Mouse (Mus musculus): ENCODE results near the gene Tnrc6c. TPM values are rescaled to one million over a fixed set of nuclear protein-coding genes. Genes with fewer than 3 reads are reported as not detected.

Gene Tnrc6c
- polyA plus RNA-seq, 1 experiment from 2014 or later = 14.1 TPM

DNA sequence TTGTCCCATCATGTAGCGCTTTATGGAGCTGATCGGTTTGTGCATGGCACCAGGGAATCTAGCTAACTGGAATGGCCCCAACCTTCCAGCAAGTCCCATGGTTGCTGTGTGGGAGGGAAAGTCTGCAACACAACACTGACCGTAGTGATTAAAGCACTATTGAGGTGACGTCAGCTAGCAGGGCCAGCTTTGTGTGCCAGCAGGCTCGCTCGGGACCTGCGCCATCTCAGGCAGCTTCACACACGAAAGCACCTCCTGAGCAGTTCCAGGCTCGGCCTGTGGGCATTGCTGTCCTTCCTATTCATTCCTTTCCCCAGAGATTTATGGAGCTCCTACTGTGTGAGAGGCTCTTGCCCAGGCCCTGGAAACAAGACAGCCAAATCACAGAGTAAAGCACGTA is 10.8 kb upstream of the Tnrc6c start:
- no peak for DNase-seq (ENCODE audit: low spot score)
- peaks cover 17% of the 10 kb centered on the region for H3K4me1 ChIP-seq
- no peak overlapping the region for H3K27ac ChIP-seq
- H3K9me3 ChIP-seq (replicated peaks) = no peaks in the 10 kb centered on the region
- no peaks in the 10 kb centered on the region for H3K36me3 ChIP-seq
- 69% methylated on average over 10 of the region's 10 CpGs for WGBS
- peaks cover 3% of the 10 kb centered on the region; the same call in 1 of the 2 replicates for H3K27me3 ChIP-seq (ENCODE audit: low read depth, poor library complexity, severe bottlenecking)
- no peak overlapping the region for H3K4me3 ChIP-seq

DNA sequence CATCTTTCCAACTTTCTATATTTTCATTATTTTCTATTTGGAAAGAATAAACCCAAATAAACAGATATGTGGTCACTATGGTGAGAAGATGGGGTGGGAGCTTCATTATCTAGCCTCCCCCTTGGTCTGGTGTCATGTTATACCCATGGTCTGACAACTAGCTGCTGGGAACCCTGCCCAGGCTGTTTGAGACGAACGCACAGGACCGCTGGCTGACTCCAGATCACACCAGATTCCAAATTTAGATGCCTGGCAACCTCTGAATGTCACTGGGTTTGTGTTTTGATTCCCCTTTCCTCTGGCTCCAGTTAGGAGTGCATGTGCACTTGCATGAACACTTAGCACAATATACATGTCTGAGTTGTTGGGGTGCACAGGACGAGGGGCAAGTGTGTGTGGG is 7.3 kb upstream of the Tnrc6c start:
- Histone ChIP-seq H3K4me1 (peaks cover 4% of the 10 kb centered on the region; the same call in 1 of the 2 replicates), H3K9me3 (replicated peaks) (no peaks in the 10 kb centered on the region), H3K36me3 (no peaks in the 10 kb centered on the region), H3K4me3 (no peak overlapping the region), H3K27ac (no peak overlapping the region), H3K27me3 (ENCODE audit: low read depth, poor library complexity, severe bottlenecking) (peaks cover 14% of the 10 kb centered on the region)
- WGBS = 93% methylated on average over 4 of the region's 4 CpGs
- no peak for DNase-seq (ENCODE audit: low spot score)

DNA sequence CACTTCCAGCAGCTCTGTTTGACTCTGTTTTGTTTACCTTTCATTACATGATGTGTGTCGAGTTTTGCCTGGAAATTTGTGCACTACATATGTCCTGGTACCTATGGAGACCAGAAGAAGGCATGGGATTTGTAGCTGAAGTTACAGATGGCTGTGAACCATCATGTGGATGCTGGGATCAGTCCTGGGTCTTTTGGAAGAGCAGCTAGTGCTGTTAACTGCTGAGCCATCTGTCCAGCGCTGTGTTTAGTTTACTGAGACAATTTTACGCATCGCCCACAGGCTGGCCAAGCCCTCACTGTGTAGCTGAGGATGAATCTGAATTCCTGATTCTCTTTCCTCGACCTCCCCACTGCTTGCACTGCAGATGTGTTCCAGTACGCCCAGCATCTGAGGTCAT is 6.1 kb upstream of the Tnrc6c start:
- Histone ChIP-seq H3K4me3 (no peak overlapping the region), H3K27ac (no peak overlapping the region), H3K4me1 (peaks cover 3% of the 10 kb centered on the region), H3K27me3 (ENCODE audit: low read depth, poor library complexity, severe bottlenecking) (peaks cover 26% of the 10 kb centered on the region), H3K36me3 (no peaks in the 10 kb centered on the region), H3K9me3 (replicated peaks) (no peaks in the 10 kb centered on the region)
- 77% methylated on average over 6 of the region's 6 CpGs for WGBS
- DNase-seq (ENCODE audit: low spot score) = no peak

DNA sequence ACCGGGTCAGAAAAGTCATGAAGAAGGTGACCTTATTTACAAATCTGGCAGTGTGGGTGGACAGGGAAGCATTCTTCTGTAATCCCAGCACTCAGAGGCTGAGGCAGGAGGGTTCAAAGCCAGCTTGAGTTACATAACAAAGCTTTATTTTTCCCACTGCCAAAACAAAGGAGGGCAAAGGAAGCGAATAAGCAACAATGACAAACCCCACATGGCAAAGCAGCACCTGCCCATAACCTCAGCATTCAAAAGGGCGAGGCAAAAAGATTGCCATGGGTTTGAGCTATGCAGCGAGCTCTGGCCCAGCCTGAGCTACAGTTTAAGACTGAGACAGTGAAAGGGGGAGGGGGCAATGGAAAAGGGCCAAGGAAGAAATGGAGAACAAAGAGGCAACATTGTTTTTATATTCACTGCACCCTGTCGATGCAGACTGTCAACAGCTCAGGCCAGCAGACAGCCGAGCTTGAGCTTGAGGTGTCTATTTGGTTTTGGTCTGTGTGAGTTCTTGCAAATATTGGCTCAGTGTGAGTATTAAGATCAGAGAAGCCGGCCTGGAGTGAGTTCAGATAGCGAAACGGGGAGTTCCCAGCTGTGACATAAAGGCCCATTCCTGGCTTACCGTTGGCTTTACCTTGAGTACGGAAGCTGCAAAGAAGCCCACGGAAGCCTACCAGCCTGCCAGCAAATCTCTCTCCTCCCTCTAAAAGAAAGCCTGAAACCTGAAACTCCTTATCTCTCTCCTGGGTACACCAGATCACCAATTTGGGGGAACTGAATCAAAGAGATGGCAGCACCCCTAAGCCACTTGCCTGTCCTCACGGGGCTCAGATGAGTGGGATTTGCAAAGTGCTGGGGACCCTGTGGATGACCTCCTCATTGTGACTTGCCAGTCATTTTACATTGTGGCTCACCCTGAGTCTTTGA is 3.1 kb upstream of the Tnrc6c start:
- H3K27me3 ChIP-seq (ENCODE audit: low read depth, poor library complexity, severe bottlenecking) = peaks cover 30% of the 10 kb centered on the region
- H3K36me3 ChIP-seq = no peaks in the 10 kb centered on the region
- H3K4me3 ChIP-seq = no peak overlapping the region
- DNase-seq (ENCODE audit: low spot score) = no peak
- peaks cover 16% of the 10 kb centered on the region for H3K4me1 ChIP-seq
- H3K27ac ChIP-seq = no peak overlapping the region
- H3K9me3 ChIP-seq (replicated peaks) = no peaks in the 10 kb centered on the region
- WGBS = 81% methylated on average over 13 of the region's 13 CpGs

DNA sequence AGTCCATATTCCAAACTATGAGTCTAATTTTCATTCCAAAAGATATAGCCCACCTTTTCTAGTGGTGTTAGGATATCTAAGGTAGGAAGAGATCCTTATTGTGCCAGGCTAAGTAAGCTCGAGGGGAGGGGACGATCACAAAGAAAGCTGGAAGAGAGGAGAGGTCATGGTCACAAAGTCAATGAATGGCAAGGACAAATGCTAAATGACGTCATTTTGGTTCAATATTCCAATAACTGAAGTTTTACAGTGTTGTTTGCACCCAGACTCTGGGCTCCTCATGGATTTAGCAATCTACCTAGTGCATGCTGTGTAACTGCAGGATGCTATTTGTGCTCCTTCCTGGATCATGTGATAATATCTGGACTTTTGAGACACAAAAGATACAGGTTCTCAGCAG is 1.2 kb upstream of the Tnrc6c start:
- Histone ChIP-seq H3K9me3 (replicated peaks) (no peaks in the 10 kb centered on the region), H3K4me3 (peak overlapping the region; percentile 97; the same call in 1 of the 2 replicates), H3K27ac (no peak overlapping the region), H3K36me3 (no peaks in the 10 kb centered on the region), H3K4me1 (peaks cover 29% of the 10 kb centered on the region), H3K27me3 (ENCODE audit: low read depth, poor library complexity, severe bottlenecking) (peaks cover 30% of the 10 kb centered on the region)
- 74% methylated on average over 3 of the region's 3 CpGs for WGBS
- no peak for DNase-seq (ENCODE audit: low spot score)

DNA sequence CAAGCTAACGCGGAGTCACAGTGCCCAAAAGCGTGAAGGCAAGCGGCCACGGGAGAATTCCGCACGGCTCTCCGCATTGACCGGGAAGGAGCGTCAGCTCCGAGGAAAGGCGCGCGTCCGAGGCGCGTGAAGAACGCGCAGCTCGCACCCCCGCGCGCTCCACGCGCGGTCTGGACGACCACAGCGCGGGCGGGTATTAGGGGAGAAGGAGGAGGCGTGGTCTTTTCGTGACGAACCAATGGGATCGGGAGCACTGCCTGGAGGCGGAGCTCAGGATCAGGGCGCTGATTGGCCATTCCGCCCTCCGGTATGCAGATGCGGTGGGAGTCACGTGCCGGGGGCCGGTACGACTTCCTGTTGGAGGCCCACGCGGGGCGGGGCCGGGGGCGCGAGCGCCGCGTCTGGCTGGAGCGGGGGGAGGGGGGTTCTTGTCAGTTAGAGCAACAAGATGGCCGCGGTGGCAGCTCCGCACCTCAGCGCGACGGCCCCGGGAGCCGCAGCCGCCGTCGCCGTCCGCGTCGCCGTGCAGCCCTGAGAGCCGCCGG is 363 bp downstream of the Tnrc6c start:
- H3K4me1 ChIP-seq = peaks cover 29% of the 10 kb centered on the region
- 1% methylated on average over 71 of the region's 71 CpGs for WGBS
- H3K36me3 ChIP-seq = no peaks in the 10 kb centered on the region
- peak; percentile 99 for DNase-seq (ENCODE audit: low spot score)
- H3K4me3 ChIP-seq = peak overlapping the region; percentile 97
- peaks cover 30% of the 10 kb centered on the region for H3K27me3 ChIP-seq (ENCODE audit: low read depth, poor library complexity, severe bottlenecking)
- no peaks in the 10 kb centered on the region for H3K9me3 ChIP-seq (replicated peaks)
- peak overlapping the region; percentile 99 for H3K27ac ChIP-seq

DNA sequence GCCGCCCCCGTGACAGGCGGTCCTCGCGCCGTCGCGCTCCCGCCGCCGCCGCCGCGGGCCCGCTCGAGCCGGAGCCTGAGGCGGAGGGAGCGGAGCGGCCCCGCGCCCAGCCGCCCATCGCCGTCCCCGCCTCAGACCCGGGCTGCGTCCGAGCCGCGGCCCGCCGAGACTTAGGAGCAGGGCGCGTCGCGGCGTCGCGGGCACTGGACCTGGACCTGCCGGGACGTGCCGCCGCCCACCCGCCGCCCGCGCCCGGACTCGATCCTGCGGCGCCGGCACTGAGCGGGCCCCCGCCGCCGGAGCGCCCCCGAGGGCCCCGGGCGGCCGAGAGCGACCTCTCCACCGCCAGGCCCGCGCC is 824 bp downstream of the Tnrc6c start:
- Histone ChIP-seq H3K27me3 (ENCODE audit: low read depth, poor library complexity, severe bottlenecking) (peaks cover 30% of the 10 kb centered on the region), H3K9me3 (replicated peaks) (no peaks in the 10 kb centered on the region), H3K36me3 (no peaks in the 10 kb centered on the region), H3K4me1 (peaks cover 29% of the 10 kb centered on the region), H3K27ac (peak overlapping the region; percentile 99), H3K4me3 (peak overlapping the region; percentile 97)
- 2% methylated on average over 65 of the region's 66 CpGs for WGBS
- no peak for DNase-seq (ENCODE audit: low spot score)

DNA sequence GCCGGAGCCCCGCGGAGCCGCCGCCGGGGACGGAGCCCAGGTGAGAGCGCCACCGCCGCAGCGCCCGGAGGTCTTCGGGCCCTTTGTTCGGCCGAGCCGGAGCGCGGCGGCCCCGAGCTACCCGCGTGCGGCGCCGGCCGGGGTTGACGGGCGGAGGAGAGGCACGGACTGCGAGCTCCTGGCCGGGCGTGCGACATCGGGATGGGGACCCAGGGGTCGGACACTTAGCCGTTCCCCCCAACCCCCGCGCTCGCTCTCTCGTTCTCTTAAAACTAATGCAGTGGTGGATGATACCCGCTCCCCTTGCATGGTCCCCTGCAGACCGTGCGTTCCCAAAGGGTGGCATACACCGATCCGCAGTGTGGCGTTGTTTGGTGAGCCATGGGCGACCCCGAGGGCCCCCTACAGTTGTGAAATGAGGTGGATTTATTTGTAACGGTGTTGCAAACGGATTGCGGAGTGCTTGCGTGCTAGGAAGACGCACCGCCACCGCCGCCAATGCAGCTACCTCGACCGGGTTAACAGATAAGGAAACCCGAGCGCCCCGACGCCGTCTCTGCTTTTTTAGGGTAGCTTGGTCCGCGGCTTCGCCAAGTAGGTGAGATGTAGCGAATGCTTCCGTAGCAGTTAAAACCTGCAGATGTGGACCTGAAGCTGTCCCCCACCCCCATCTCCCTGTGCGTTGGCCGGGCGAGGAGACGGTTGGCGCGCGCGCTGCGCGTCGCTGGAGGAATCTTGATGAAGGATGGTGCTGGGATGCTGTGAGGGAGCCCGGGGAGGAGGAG is 1.4 kb downstream of the Tnrc6c start:
- peak; percentile 78 for DNase-seq (ENCODE audit: low spot score)
- Histone ChIP-seq H3K9me3 (replicated peaks) (no peaks in the 10 kb centered on the region), H3K36me3 (no peaks in the 10 kb centered on the region), H3K4me3 (peak overlapping the region; percentile 97), H3K27ac (peak overlapping the region; percentile 99), H3K4me1 (peaks cover 29% of the 10 kb centered on the region), H3K27me3 (ENCODE audit: low read depth, poor library complexity, severe bottlenecking) (peaks cover 27% of the 10 kb centered on the region)
- under 1% methylated on average over 77 of the region's 80 CpGs for WGBS

DNA sequence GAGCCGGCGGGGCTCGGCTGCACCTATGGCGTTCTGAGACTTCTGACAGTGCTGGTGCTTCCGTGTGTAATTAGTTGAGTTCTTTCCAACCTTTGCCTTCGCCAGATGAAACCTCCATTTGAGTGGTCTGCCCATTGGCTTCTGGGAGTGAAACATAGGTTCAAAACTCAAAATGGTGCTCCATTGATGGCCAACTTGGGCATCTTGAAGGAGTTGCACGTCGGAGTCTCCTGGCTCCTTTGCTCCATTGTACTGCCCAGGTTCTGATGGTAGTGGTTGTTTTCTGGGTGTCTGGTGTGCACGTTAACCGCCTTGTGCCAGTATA is 1.9 kb downstream of the Tnrc6c start:
- Histone ChIP-seq H3K4me3 (peak overlapping the region; percentile 97), H3K9me3 (replicated peaks) (no peaks in the 10 kb centered on the region), H3K27ac (peak overlapping the region; percentile 99), H3K36me3 (no peaks in the 10 kb centered on the region), H3K4me1 (peaks cover 29% of the 10 kb centered on the region), H3K27me3 (ENCODE audit: low read depth, poor library complexity, severe bottlenecking) (peaks cover 23% of the 10 kb centered on the region)
- WGBS = 12% methylated on average over 10 of the region's 10 CpGs
- no peak for DNase-seq (ENCODE audit: low spot score)

DNA sequence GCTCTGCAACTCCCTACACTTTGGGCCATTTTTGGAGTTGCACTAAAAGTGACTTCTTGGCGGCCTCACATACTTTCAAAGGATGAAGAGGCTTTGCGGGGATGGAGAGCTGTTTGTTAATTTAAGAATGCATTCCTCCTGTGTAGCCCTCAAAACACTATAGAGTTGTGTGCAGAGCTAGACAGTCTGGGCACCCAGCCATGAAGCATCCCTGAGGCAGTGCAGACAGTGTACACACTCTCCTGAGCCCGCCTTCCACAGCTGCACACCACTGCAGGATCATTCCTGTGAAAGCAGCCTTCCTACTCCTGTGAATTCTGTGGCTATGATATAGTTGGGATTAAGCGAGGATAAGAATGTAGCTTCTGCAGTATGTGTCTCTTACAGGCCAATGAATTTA is 4.9 kb downstream of the Tnrc6c start:
- Histone ChIP-seq H3K36me3 (no peaks in the 10 kb centered on the region), H3K4me3 (no peak overlapping the region), H3K27ac (no peak overlapping the region), H3K4me1 (peaks cover 19% of the 10 kb centered on the region), H3K9me3 (replicated peaks) (no peaks in the 10 kb centered on the region), H3K27me3 (ENCODE audit: low read depth, poor library complexity, severe bottlenecking) (no peaks in the 10 kb centered on the region)
- 87% methylated on average over 4 of the region's 4 CpGs for WGBS
- no peak for DNase-seq (ENCODE audit: low spot score)

DNA sequence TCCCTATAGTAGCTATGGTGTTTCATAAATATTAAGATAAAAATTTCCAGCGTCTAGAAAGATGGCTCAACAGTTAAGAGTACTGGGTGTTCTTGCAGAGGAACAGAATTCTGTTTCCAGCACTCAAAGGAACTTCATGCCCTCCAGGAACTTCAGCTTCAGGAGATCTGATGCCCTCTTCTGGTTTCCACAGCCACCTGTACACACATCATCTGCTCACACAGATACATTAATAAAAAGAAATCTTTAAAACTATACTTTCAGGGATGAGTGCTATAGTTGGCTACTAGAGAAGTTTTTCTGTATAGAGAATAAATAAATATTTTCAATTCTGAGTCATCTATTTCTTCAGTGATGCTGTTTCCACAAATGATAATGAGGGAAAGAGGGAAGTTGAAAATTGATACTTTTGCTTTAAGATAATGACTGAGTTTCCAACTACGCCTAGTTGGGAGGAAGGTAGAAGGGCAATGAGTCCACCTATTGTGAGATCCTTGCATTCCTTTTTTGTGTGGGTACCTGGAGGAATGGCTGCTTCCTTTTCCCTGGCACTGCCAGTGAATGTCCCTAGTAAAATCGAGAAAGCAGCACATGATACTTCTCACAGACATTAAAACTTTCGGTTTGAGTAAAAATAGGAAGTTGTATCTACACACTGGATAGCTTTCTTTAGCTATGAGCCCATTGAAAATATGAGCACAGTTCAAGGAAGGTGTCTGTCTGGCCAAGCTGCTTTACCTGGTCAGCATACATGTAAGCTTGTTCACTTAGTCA is 9.1 kb downstream of the Tnrc6c start:
- Histone ChIP-seq H3K4me3 (no peak overlapping the region), H3K4me1 (peaks cover 8% of the 10 kb centered on the region; the same call in 1 of the 2 replicates), H3K9me3 (replicated peaks) (no peaks in the 10 kb centered on the region), H3K27me3 (ENCODE audit: low read depth, poor library complexity, severe bottlenecking) (no peaks in the 10 kb centered on the region), H3K27ac (no peak overlapping the region), H3K36me3 (no peaks in the 10 kb centered on the region)
- no peak for DNase-seq (ENCODE audit: low spot score)
- WGBS = 83% methylated on average over 4 of the region's 4 CpGs

DNA sequence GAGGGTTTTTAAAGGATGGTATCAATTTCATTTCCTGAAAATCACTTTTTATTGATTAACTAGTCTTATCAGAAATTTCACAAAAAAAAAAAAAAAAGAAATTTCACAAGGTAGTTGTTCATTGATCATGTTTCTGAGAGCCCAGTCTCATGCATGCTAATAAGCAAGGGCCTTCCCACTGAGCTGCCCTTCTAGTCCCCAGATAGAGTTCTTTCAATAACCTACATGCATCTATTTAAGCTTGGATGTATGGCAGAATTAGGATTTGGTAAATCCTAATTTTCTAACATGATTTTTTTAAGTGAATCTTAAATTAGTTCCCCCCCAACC is 9.7 kb downstream of the Tnrc6c start:
- DNase-seq (ENCODE audit: low spot score) = no peak
- no peaks in the 10 kb centered on the region for H3K27me3 ChIP-seq (ENCODE audit: low read depth, poor library complexity, severe bottlenecking)

More for the DNA sequence above, 9.7 kb downstream of the Tnrc6c start:
- peaks cover 10% of the 10 kb centered on the region for H3K4me1 ChIP-seq
- H3K4me3 ChIP-seq = no peak overlapping the region
- no peaks in the 10 kb centered on the region for H3K36me3 ChIP-seq
- H3K27ac ChIP-seq = no peak overlapping the region
- H3K9me3 ChIP-seq (replicated peaks) = no peaks in the 10 kb centered on the region

All from limb, embryonic 10.5 days (tissue).